Mouse (Mus musculus) CH12.LX (cell line): ENCODE results near the gene Ndufc2.

Source experiments
- MAX ChIP-seq: IDR thresholded peaks from 2 replicates; pipeline ENCODE4 v1.6.1; 2011; ENCODE audit warnings: low read length, improper control_type of control experiment
- POLR2A ChIP-seq: IDR thresholded peaks from 2 replicates; pipeline ENCODE4 v1.6.1; 2011; ENCODE audit warnings: low read depth, mild to moderate bottlenecking, improper control_type of control experiment, low read length

DNA sequence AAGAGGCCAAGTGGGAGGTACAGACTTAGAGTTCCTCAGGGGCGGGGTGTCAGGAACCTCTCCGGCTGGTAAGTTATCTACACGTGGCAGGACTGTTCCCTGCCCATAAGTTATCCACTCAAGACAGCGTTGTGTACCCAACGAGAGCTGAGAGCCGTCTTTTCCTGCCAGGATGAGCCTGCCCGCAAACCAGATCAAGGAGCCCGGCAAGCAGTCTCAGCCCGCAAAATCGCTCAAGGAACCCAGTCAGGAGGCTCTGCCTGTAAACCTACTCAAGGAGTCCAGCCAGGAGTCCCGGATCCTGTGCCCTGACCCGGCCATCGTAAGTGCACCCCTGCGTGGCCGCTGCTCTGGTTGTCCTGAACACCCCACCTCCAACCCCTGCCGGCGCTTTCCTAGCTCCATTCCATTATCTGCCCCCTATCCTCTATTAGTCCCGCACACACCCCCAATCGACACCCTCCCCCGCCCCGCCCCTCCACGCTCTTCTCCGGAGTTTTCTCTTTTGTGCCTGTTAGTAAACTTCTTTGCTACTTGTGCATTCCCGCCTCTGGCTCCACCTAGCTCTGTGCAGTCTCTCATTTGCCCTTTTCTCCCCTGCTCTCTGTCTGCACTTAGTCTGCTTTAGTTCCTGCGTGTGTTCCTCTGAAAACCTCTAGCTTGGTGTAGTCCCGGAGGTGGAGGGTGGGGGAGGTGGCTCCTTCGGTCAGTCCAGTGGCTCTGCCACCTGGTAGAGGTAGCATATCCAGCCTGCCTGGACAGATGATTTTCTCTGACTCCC lies 53.5 kb downstream of the Ndufc2 start:
- TF ChIP-seq MAX (no peak), POLR2A (no peak)
